Mouse (Mus musculus) lung, postnatal 0 days (tissue): Measurements from ENCODE around the gene Pfdn5. TPM values are rescaled to one million over a fixed set of nuclear protein-coding genes. Genes with fewer than 3 reads are reported as not detected.

Experiments used
- ATAC-seq: fragments of 200-750 bp; cut with Nextera tagmentation; 2 replicates; pipeline ENCODE4 v1.8.0; 2017; ENCODE audit warnings: moderate library complexity
- DNase-seq: peaks from one replicate; pipeline ENCODE4 v3.0.0-alpha.2; 2016; ENCODE audit warnings: low spot score
- H3K27ac ChIP-seq: fragments of 300-500 bp; sonication (generic); 2 replicates; pipeline ENCODE4 v1.5.1; 2014; ENCODE audit warnings: antibody characterized with exemption, mild to moderate bottlenecking, low read length, mixed read lengths
- H3K27me3 ChIP-seq: fragments of 300-500 bp; sonication (generic); replicated peaks from 2 replicates; pipeline ENCODE4 v1.6.1; 2014; ENCODE audit warnings: low read length, mixed read lengths; ENCODE audit not compliant: insufficient read depth
- H3K36me3 ChIP-seq: fragments of 300-500 bp; sonication (generic); 2 replicates; pipeline ENCODE4 v1.6.1; 2014; ENCODE audit warnings: low read length, mixed read lengths; ENCODE audit not compliant: insufficient read depth
- H3K4me1 ChIP-seq: fragments of 300-500 bp; sonication (generic); 2 replicates; pipeline ENCODE4 v1.6.1; 2014; ENCODE audit warnings: antibody characterized with exemption, low read depth, low read length, mixed read lengths; ENCODE audit not compliant: insufficient read depth
- H3K4me2 ChIP-seq: fragments of 300-500 bp; sonication (generic); replicated peaks from 2 replicates; pipeline ENCODE4 v1.6.1; 2014; ENCODE audit warnings: low read depth, mild to moderate bottlenecking, low read length, moderate library complexity, mixed read lengths
- H3K4me3 ChIP-seq: fragments of 300-500 bp; sonication (generic); 2 replicates; pipeline ENCODE4 v1.5.1; 2014; ENCODE audit warnings: low read depth, low read length
- H3K9ac ChIP-seq: fragments of 300-500 bp; sonication (generic); replicated peaks from 2 replicates; pipeline ENCODE4 v1.6.1; 2014; ENCODE audit warnings: low read depth, mild to moderate bottlenecking
- H3K9me3 ChIP-seq: fragments of 300-500 bp; sonication (generic); 2 replicates; pipeline ENCODE4 v1.6.1; 2016; ENCODE audit warnings: low read length, mixed read lengths
- CTCF ChIP-seq: IDR thresholded peaks from 2 replicates; pipeline ENCODE4 v1.5.1; 2016; ENCODE audit warnings: antibody characterized with exemption, mild to moderate bottlenecking
- EP300 ChIP-seq: IDR thresholded peaks from 2 replicates; pipeline ENCODE4 v1.6.1; 2016; ENCODE audit warnings: antibody characterized with exemption, mild to moderate bottlenecking, control low read depth
- WGBS: fragments of 180-500 bp; shearing (Covaris S2); extraction: QIAGEN DNeasy Blood & Tissue Kit; methylation state at CpG from one replicate; pipeline ENCODE4 v1.1.7; 2014; 5-methylcytosine and 5-hydroxymethylcytosine counted together
- polyA plus RNA-seq: library from polyadenylated mRNA; unstranded; fragments of >200 nt; fragmentation: Nextera tagmentation; extraction: Ambion mirVana; gene quantifications from 2 replicates; pipeline ENCODE4 v1.2.1, GENCODE M21; 2015

The Pfdn5 gene
- polyA plus RNA-seq, 1 experiment from 2014 or later: 467 TPM

- no peak for ATAC-seq
- 60% methylated on average over 8 of the region's 8 CpGs for WGBS
Measured at GRCm38 (mm10) chr15:102282463-102283292, 43.2 kb upstream of the Pfdn5 start.

GRCm38 (mm10) chr15:102283648-102284047 lies 42.3 kb upstream of the Pfdn5 start:
- Histone ChIP-seq H3K27me3 (no peaks in the 10 kb centered on the region), H3K27ac (no peak overlapping the region), H3K4me3 (no peak overlapping the region), H3K4me2 (no peak overlapping the region), H3K36me3 (no peaks in the 10 kb centered on the region), H3K9me3 (no peaks in the 10 kb centered on the region), H3K4me1 (peaks cover 8% of the 10 kb centered on the region), H3K9ac (no peak overlapping the region)
- ATAC-seq: no peak
- DNase-seq: no peak
- TF ChIP-seq CTCF: no peak
- TF ChIP-seq EP300: no peak
- WGBS: 67% methylated on average over 3 of the region's 3 CpGs

More at GRCm38 (mm10) chr15:102282463-102283292, 43.2 kb upstream of the Pfdn5 start:
- H3K9ac ChIP-seq: no peak overlapping the region
- H3K4me3 ChIP-seq: no peak overlapping the region
- H3K27ac ChIP-seq: no peak overlapping the region
- H3K4me1 ChIP-seq: peaks cover 8% of the 10 kb centered on the region
- no peaks in the 10 kb centered on the region for H3K36me3 ChIP-seq
- no peak overlapping the region for H3K4me2 ChIP-seq
- H3K9me3 ChIP-seq: no peaks in the 10 kb centered on the region
- no peak for TF ChIP-seq CTCF
- no peak for TF ChIP-seq EP300
- no peaks in the 10 kb centered on the region for H3K27me3 ChIP-seq
- DNase-seq: no peak

GRCm38 (mm10) chr15:102287395-102287794 lies 38.5 kb upstream of the Pfdn5 start:
- TF ChIP-seq EP300: no peak
- peak; percentile 78 for TF ChIP-seq CTCF
- ATAC-seq: peak; percentile 30; the same call in 1 of the 2 replicates
- DNase-seq: peak; percentile 88

GRCm38 (mm10) chr15:102295633-102296367 lies 30.1 kb upstream of the Pfdn5 start, which contains the start of gene Espl1:
Espl1 (plus strand) TSS chr15:102296266.
- Histone ChIP-seq H3K27ac (no peak within 1 kb of the TSS), H3K4me1 (no peaks in the 10 kb centered on the region), H3K9me3 (no peaks in the 10 kb centered on the region), H3K36me3 (no peaks in the 10 kb centered on the region), H3K9ac (no peak within 1 kb of the TSS), H3K4me2 (peak within 1 kb of the TSS; percentile 75), H3K27me3 (no peaks in the 10 kb centered on the region), H3K4me3 (peak within 1 kb of the TSS; percentile 48)
- TF ChIP-seq CTCF (no peak), EP300 (no peak)
- DNase-seq (peak; percentile 97), ATAC-seq (peak; percentile 100)
- 7% methylated on average over 25 of the region's 25 CpGs for WGBS

More at GRCm38 (mm10) chr15:102287395-102287794, 38.5 kb upstream of the Pfdn5 start:
- no peaks in the 10 kb centered on the region for H3K9me3 ChIP-seq
- no peaks in the 10 kb centered on the region for H3K36me3 ChIP-seq
- no peak overlapping the region for H3K4me2 ChIP-seq
- no peak overlapping the region for H3K27ac ChIP-seq
- H3K27me3 ChIP-seq: no peaks in the 10 kb centered on the region
- H3K4me3 ChIP-seq: no peak overlapping the region
- no peaks in the 10 kb centered on the region for H3K4me1 ChIP-seq
- H3K9ac ChIP-seq: no peak overlapping the region

- Histone ChIP-seq H3K4me3 (peak overlapping the region; percentile 48), H3K36me3 (no peaks in the 10 kb centered on the region), H3K9me3 (no peaks in the 10 kb centered on the region), H3K27me3 (no peaks in the 10 kb centered on the region), H3K27ac (no peak overlapping the region), H3K9ac (no peak overlapping the region), H3K4me2 (peak overlapping the region; percentile 75), H3K4me1 (no peaks in the 10 kb centered on the region)
- DNase-seq (no peak), ATAC-seq (no peak)
- WGBS: 4% methylated on average over 23 of the region's 24 CpGs
- TF ChIP-seq CTCF: no peak
- no peak for TF ChIP-seq EP300
Measured at GRCm38 (mm10) chr15:102296368-102297006, 29.4 kb upstream of the Pfdn5 start.

- TF ChIP-seq CTCF: no peak
- TF ChIP-seq EP300: peak; percentile 39; the same call in 1 of the 2 replicates
- no peaks in the 10 kb centered on the region; the same call in 1 of the 2 replicates for H3K4me1 ChIP-seq
- DNase-seq (peak; percentile 93), ATAC-seq (peak; percentile 97)
- no peaks in the 10 kb centered on the region for H3K27me3 ChIP-seq
- no peak overlapping the region for H3K4me2 ChIP-seq
- no peak overlapping the region for H3K9ac ChIP-seq
- H3K9me3 ChIP-seq: no peaks in the 10 kb centered on the region
- H3K4me3 ChIP-seq: no peak overlapping the region
- 46% methylated on average over 6 of the region's 6 CpGs for WGBS
- H3K27ac ChIP-seq: no peak overlapping the region
- no peaks in the 10 kb centered on the region for H3K36me3 ChIP-seq
Measured at GRCm38 (mm10) chr15:102302542-102302941, 23.4 kb upstream of the Pfdn5 start.
